Mouse (Mus musculus) central nervous system, embryonic 14 days (tissue): ENCODE measurements around the gene Fcer1a. TPM values are rescaled to one million over a fixed set of nuclear protein-coding genes. Genes with fewer than 3 reads are reported as not detected.

Experiments
- polyA plus RNA-seq: library from polyadenylated mRNA; depleted of rRNA; stranded (reverse); fragments of >200 nt; gene quantifications from 2 replicates; pipeline ENCODE4 v1.2.3, GENCODE M21; 2012; rRNA removed

Fcer1a gene
- not detected in 2 replicates for polyA plus RNA-seq

DNA sequence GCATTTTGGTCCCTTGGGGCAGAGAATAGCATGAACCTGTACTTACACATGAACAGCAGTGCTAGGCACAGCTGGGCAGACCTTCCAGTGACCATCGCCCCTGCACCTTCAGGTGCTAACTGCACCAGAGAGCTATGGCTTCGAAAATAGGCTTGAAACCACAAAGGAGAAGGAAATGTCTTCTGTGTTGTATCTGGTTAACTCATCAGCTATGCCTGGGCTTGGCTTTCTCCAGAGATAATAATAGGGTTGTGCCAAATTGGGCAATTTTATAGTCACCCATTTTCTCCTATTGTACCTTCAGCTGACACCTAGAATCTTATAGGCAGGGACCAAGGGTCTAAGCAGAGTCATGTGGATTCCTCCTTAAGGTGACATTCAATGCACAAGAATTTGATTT is at the start of gene Fcer1a:
Gene Fcer1a, minus strand, starts transcription at position 134 of the 400 bp plus-strand sequence.

GRCm38 (mm10) chr1:173265701-173266100 is 38.7 kb upstream of the Fcer1a start, which contains the start of gene Olfr418:
Gene Olfr418 (plus strand): TSS chr1:173266001.

DNA sequence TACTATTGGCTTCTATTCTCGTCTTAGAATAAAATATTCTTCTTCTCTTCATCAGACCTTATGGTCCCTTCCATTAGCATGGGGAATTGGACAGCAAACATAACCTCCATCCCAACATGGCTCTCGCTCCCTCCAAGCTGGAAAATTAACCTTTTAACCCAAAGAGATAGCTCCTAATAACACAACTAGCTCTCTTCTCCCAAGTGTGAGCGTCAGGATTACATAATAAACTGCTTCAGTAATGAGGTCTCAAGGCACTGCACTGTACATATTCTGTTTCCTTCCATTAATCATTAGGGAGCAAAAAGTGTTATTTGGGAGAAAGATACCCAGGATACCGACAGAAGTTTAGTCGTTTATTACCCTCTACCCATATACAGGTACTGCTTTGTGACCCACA is 14.9 kb downstream of the Fcer1a start, which contains the start of gene Olfr1404:
Gene Olfr1404, plus strand, starts transcription at position 301 of the 400 bp plus-strand sequence.

GRCm38 (mm10) chr1:173197508-173197907 is 29.5 kb downstream of the Fcer1a start, which contains the start of gene Olfr218:
Gene Olfr218 (plus strand): TSS chr1:173197808.

DNA sequence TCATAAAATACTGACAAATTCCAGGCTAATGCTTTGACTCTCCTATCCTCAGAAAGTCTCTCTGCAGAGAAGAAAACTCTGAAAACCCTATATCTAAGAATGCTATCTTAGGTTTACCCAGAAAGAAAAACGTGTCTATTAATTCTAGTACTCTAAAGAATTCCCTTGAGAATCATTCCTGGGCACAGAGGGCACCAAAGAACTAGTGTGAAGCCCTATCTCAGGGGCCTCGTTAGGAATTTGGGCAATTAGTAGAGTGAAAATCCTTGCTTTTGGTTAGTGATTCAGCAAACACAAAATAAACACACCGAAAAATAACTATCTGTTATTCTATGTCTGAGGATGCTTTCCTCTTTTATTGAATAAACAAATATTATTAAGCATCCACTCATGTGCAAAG is 36.5 kb downstream of the Fcer1a start, which contains the start of gene Olfr1406:
Gene Olfr1406, minus strand, starts transcription at position 101 of the 400 bp plus-strand sequence.

Other genes with a start within 250 kb of the Fcer1a start
- not detected in 2 replicates for gene Olfr1408, start 89.8 kb downstream of the Fcer1a start, polyA plus RNA-seq
- gene Olfr1406, start 36.6 kb downstream of the Fcer1a start, polyA plus RNA-seq, result not detected in 2 replicates
- not detected in 2 replicates for gene Olfr218, start 29.4 kb downstream of the Fcer1a start, polyA plus RNA-seq
- gene Olfr1404, start 14.8 kb downstream of the Fcer1a start, polyA plus RNA-seq, result not detected in 2 replicates
- gene Olfr418, start 38.8 kb upstream of the Fcer1a start, polyA plus RNA-seq, result not detected in 2 replicates
- gene Mptx2, start 50.6 kb upstream of the Fcer1a start, polyA plus RNA-seq, result not detected in 2 replicates
- gene Ackr1, start 106.5 kb upstream of the Fcer1a start, polyA plus RNA-seq, result 79.9 and 83.6 TPM in 2 replicates
- 4.6 and 7.3 TPM in 2 replicates for gene Aim2, start 123.7 kb upstream of the Fcer1a start, polyA plus RNA-seq
- 211 and 240 TPM in 2 replicates for gene Cadm3, start 140.5 kb upstream of the Fcer1a start, polyA plus RNA-seq